ENCODE assay signal across 30 mouse cellular contexts in genomic region chr5:96367260-96367659, GRCm38 (mm10). TPM values are rescaled to one million over a fixed set of nuclear protein-coding genes. Genes with fewer than 3 reads are reported as not detected.
"Had no signal": no experiment of that assay in that cellular context is flagged by ENCODE, and none has a peak within 500 bp of the region (broad histone marks: within the 10 kb centered on the region; RNA-seq: fewer than 3 reads in every experiment).

No protein-coding gene starts in this region.

- H3K4me1 ChIP-seq: embryonic facial prominence, embryonic 12.5 days; embryonic facial prominence, embryonic 13.5 days; embryonic facial prominence, embryonic 15.5 days; forebrain, embryonic 15.5 days had no signal

- ATAC-seq: forebrain, embryonic 13.5 days; forebrain, embryonic 14.5 days; forebrain, embryonic 15.5 days; forebrain, embryonic 16.5 days; forebrain, postnatal 0 days had no signal

- H3K9me3 ChIP-seq: embryonic facial prominence, embryonic 10.5 days; embryonic facial prominence, embryonic 12.5 days; embryonic facial prominence, embryonic 13.5 days; embryonic facial prominence, embryonic 15.5 days; forebrain, embryonic 10.5 days; forebrain, embryonic 12.5 days; forebrain, embryonic 13.5 days; forebrain, embryonic 15.5 days had no signal

- H3K4me2 ChIP-seq: embryonic facial prominence, embryonic 12.5 days; embryonic facial prominence, embryonic 13.5 days; embryonic facial prominence, embryonic 15.5 days; forebrain, embryonic 12.5 days; forebrain, embryonic 13.5 days; forebrain, embryonic 15.5 days had no signal

- H3K4me3 ChIP-seq: embryonic facial prominence, embryonic 10.5 days; embryonic facial prominence, embryonic 12.5 days; embryonic facial prominence, embryonic 13.5 days; embryonic facial prominence, embryonic 15.5 days; erythroblast, embryonic 14.5 days; forebrain, embryonic 10.5 days; forebrain, embryonic 12.5 days; forebrain, embryonic 13.5 days; forebrain, embryonic 15.5 days; gastrocnemius, adult 2 months; heart, adult 2 months had no signal

- H3K9ac ChIP-seq: embryonic facial prominence, embryonic 12.5 days; embryonic facial prominence, embryonic 13.5 days; embryonic facial prominence, embryonic 15.5 days; forebrain, embryonic 12.5 days; forebrain, embryonic 13.5 days; forebrain, embryonic 15.5 days; forebrain, postnatal 0 days had no signal

- H3K27me3 ChIP-seq: embryonic facial prominence, embryonic 12.5 days; embryonic facial prominence, embryonic 15.5 days; forebrain, embryonic 13.5 days; forebrain, embryonic 15.5 days had no signal

- DNase-seq: cerebellum, adult 2 months; cerebellum, adult 8-10 months; cerebellum, adult 9-10 months; cerebellum, adult 9-11 months; cerebellum, postnatal 10 days; cerebellum, postnatal 14 days; cerebellum, postnatal 25 days; cerebellum, postnatal 36 days; embryo, embryonic 11 days; forebrain, postnatal 0 days; gastrocnemius, adult 2 months; gastrocnemius, postnatal 10 days; gastrocnemius, postnatal 14 days; gastrocnemius, postnatal 25 days; gastrocnemius, postnatal 36 days; heart, adult 18-20 months; heart, adult 2 months had no signal

- H3K27ac ChIP-seq: embryonic facial prominence, embryonic 10.5 days; embryonic facial prominence, embryonic 12.5 days; embryonic facial prominence, embryonic 13.5 days; embryonic facial prominence, embryonic 15.5 days; forebrain, embryonic 10.5 days; forebrain, embryonic 12.5 days; forebrain, embryonic 13.5 days; forebrain, embryonic 15.5 days; gastrocnemius, adult 2 months; heart, adult 2 months had no signal

- H3K36me3 ChIP-seq: embryonic facial prominence, embryonic 10.5 days; embryonic facial prominence, embryonic 12.5 days; embryonic facial prominence, embryonic 13.5 days; embryonic facial prominence, embryonic 15.5 days; forebrain, embryonic 10.5 days; forebrain, embryonic 12.5 days; forebrain, embryonic 15.5 days had no signal

RNA-seq across cellular contexts. Expression of gene Fras1, which starts 6.5 kb away (rescaled TPM):
- total RNA-seq: common myeloid progenitor, adult 5-6 weeks; granulocyte monocyte progenitor cell, adult 5-6 weeks had no signal
